Mouse (Mus musculus) splenic B cell, adult 2 months (primary cell): Measurements from ENCODE around the gene Gphb5.
A peak's percentile ranks its signal among the peaks of the same experiment; 100 is the strongest.
"Not testable (repeated sequence)": the region's sequence is repeated elsewhere in the genome, so short reads cannot be mapped to it uniquely, and the experiment has no call there.

Experiments used
- DNase-seq: peaks from one replicate; pipeline ENCODE4 v3.0.0-alpha.2; 2011; ENCODE audit warnings: low read depth, low spot score
- H3K27me3 ChIP-seq: 2 replicates; pipeline ENCODE4 v1.6.1; 2012; ENCODE audit warnings: mild to moderate bottlenecking, low read length, moderate library complexity, mixed read lengths; ENCODE audit not compliant: control insufficient read depth, poor library complexity, insufficient read depth, severe bottlenecking
- H3K36me3 ChIP-seq: 2 replicates; pipeline ENCODE4 v1.6.1; 2012; ENCODE audit warnings: mild to moderate bottlenecking, low read length, moderate library complexity, mixed read lengths; ENCODE audit not compliant: control insufficient read depth, poor library complexity, insufficient read depth, severe bottlenecking

Gene Gphb5

GRCm38 (mm10) chr12:75416681-75417080, at the start of gene Gphb5:
Gene Gphb5, minus strand, starts transcription at chr12:75416781.
- Histone ChIP-seq H3K36me3 (no peaks in the 10 kb centered on the region), H3K27me3 (no peaks in the 10 kb centered on the region)
- DNase-seq: no peak

GRCm38 (mm10) chr12:75466206-75466605, 49.6 kb upstream of the Gphb5 start:
- Histone ChIP-seq H3K27me3 (no peaks in the 10 kb centered on the region), H3K36me3 (peaks cover 16% of the 10 kb centered on the region)
- no peak for DNase-seq

GRCm38 (mm10) chr12:75464016-75464769, 47.6 kb upstream of the Gphb5 start:
- Histone ChIP-seq H3K27me3 (no peaks in the 10 kb centered on the region), H3K36me3 (peaks cover 20% of the 10 kb centered on the region)
- DNase-seq: peak; percentile 22

GRCm38 (mm10) chr12:75460561-75460960, 44.0 kb upstream of the Gphb5 start:
- no peak for DNase-seq
- Histone ChIP-seq H3K27me3 (no peaks in the 10 kb centered on the region), H3K36me3 (peaks cover 17% of the 10 kb centered on the region)

- DNase-seq: no peak
- Histone ChIP-seq H3K27me3 (no peaks in the 10 kb centered on the region), H3K36me3 (peaks cover 16% of the 10 kb centered on the region)
These were observed 43.1 kb upstream of the Gphb5 start for GRCm38 (mm10) chr12:75459656-75460055.

GRCm38 (mm10) chr12:75453441-75453840, 36.9 kb upstream of the Gphb5 start:
- Histone ChIP-seq H3K36me3 (peaks cover 7% of the 10 kb centered on the region), H3K27me3 (no peaks in the 10 kb centered on the region)
- DNase-seq: no peak

GRCm38 (mm10) chr12:75453027-75453426, 36.4 kb upstream of the Gphb5 start:
- Histone ChIP-seq H3K36me3 (peaks cover 7% of the 10 kb centered on the region), H3K27me3 (no peaks in the 10 kb centered on the region)
- DNase-seq: peak; percentile 25

- no peaks in the 10 kb centered on the region for H3K27me3 ChIP-seq
- H3K36me3 ChIP-seq: peaks cover 7% of the 10 kb centered on the region
- DNase-seq: no peak
These were observed 34.0 kb upstream of the Gphb5 start for GRCm38 (mm10) chr12:75450592-75450991.

GRCm38 (mm10) chr12:75450011-75450410, 33.4 kb upstream of the Gphb5 start:
- Histone ChIP-seq H3K36me3 (peaks cover 7% of the 10 kb centered on the region), H3K27me3 (no peaks in the 10 kb centered on the region)
- peak; percentile 66 for DNase-seq

GRCm38 (mm10) chr12:75449475-75449966, 32.9 kb upstream of the Gphb5 start:
- Histone ChIP-seq H3K27me3 (no peaks in the 10 kb centered on the region), H3K36me3 (peaks cover 6% of the 10 kb centered on the region)
- DNase-seq: peak; percentile 21

GRCm38 (mm10) chr12:75448921-75449320, 32.3 kb upstream of the Gphb5 start:
- Histone ChIP-seq H3K36me3 (peaks cover 6% of the 10 kb centered on the region), H3K27me3 (no peaks in the 10 kb centered on the region)
- no peak for DNase-seq

GRCm38 (mm10) chr12:75446245-75446644, 29.7 kb upstream of the Gphb5 start:
- 0 out of 2 replicates have a peak, but pooled peaks cover 2% of the 10 kb centered on the region for H3K36me3 ChIP-seq
- no peaks in the 10 kb centered on the region for H3K27me3 ChIP-seq
- no peak for DNase-seq

- not testable (repeated sequence) for H3K27me3 ChIP-seq, DNase-seq, H3K36me3 ChIP-seq
These were observed 15.8 kb upstream of the Gphb5 start for GRCm38 (mm10) chr12:75432400-75432799.

GRCm38 (mm10) chr12:75429685-75430396, 13.3 kb upstream of the Gphb5 start:
- no peak for DNase-seq
- no peaks in the 10 kb centered on the region for H3K36me3 ChIP-seq
- no peaks in the 10 kb centered on the region for H3K27me3 ChIP-seq

- Histone ChIP-seq H3K27me3 (no peaks in the 10 kb centered on the region), H3K36me3 (no peaks in the 10 kb centered on the region)
- DNase-seq: no peak
These were observed 12.1 kb upstream of the Gphb5 start for GRCm38 (mm10) chr12:75428719-75429118.
